Comparison of ENCODE assay signal across 8 mouse cellular contexts in the genomic region with DNA sequence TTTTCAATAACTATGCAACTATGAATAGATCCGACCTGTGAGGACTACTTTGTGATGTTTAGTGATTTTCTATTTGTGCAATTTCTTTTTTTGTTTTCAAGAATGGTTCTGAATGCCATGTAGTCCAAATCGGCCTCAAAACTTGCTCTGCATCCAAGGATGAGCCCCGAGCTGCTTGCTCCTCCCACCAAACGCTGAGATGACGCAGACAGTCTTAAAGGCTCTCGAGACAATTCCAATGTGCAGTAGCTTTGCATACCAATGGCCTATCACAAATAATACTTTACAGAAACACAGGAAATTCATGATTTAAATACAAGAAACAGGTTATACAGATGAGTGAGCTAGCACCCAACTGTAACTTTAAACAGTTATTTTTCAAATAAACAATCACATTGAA. TPM values are rescaled to one million over a fixed set of nuclear protein-coding genes. Genes with fewer than 3 reads are reported as not detected.
A peak's percentile ranks its signal among the peaks of the same experiment; 100 is the strongest.
DNase-seq lines count a peak whose midpoint lies in the region; ATAC-seq and TF ChIP-seq lines count a peak whose summit lies in the region.

No protein-coding gene starts in this region.

- ATAC-seq in lung, embryonic 14.5 days (ENCODE audit: insufficient read depth): no peak
- no peak for ATAC-seq in neural tube, embryonic 12.5 days (ENCODE audit: low FRiP score, low read depth)

- peaks cover 5% of the 10 kb centered on the region; the same call in 1 of the 2 replicates for H3K4me1 ChIP-seq in lung, embryonic 14.5 days (ENCODE audit: insufficient read depth)
- peaks cover 22% of the 10 kb centered on the region for H3K4me1 ChIP-seq in neural tube, embryonic 12.5 days

- H3K27ac ChIP-seq in lung, embryonic 14.5 days (ENCODE audit: low read depth): no peak overlapping the region
- H3K27ac ChIP-seq in neural tube, embryonic 12.5 days: no peak overlapping the region

- no peak for TF ChIP-seq CTCF in lung, embryonic 14.5 days (IDR thresholded peaks at IDR 0.05; ENCODE audit: low read depth)

- no peaks in the 10 kb centered on the region for H3K27me3 ChIP-seq in lung, embryonic 14.5 days (ENCODE audit: insufficient read depth, low read length)
- no peaks in the 10 kb centered on the region for H3K27me3 ChIP-seq in neural tube, embryonic 12.5 days (replicated peaks)

- H3K9me3 ChIP-seq in lung, embryonic 14.5 days (ENCODE audit: low read depth, low read length): no peaks in the 10 kb centered on the region
- H3K9me3 ChIP-seq in neural tube, embryonic 12.5 days: no peaks in the 10 kb centered on the region

- WGBS in lung, embryonic 14.5 days: 43% methylated on average over 6 of the region's 6 CpGs
- 70% methylated on average over 6 of the region's 6 CpGs for WGBS in neural tube, embryonic 12.5 days

- peak overlapping the region; percentile 97 for H3K4me3 ChIP-seq in lung, embryonic 14.5 days (ENCODE audit: low read depth, low read length)
- H3K4me3 ChIP-seq in neural tube, embryonic 12.5 days: no peak overlapping the region

- peak overlapping the region; percentile 78 for H3K4me2 ChIP-seq in lung, embryonic 14.5 days
- peak overlapping the region; percentile 86 for H3K4me2 ChIP-seq in neural tube, embryonic 12.5 days (replicated peaks)

- peak; percentile 40 for DNase-seq in lung, embryonic 14.5 days
- no peak for DNase-seq in lung, postnatal 36 days
- peak; percentile 46 for DNase-seq in c-Kit-negative CD71-positive TER-119-positive erythroid progenitor cells, embryonic 14.5 days (ENCODE audit: low read depth, low spot score)
- DNase-seq in induced T-regulatory cell, adult 2 months (ENCODE audit: low read depth): peak; percentile 18
- DNase-seq in right cerebral cortex, postnatal 4 days: no peak
- no peak for DNase-seq in thymus, postnatal 36 days
- no peak for DNase-seq in layer of hippocampus, adult 18-20 months (ENCODE audit: low spot score in 2 of 2)

- peak overlapping the region; percentile 75; the same call in 1 of the 2 replicates for H3K9ac ChIP-seq in lung, embryonic 14.5 days
- no peak overlapping the region for H3K9ac ChIP-seq in neural tube, embryonic 12.5 days

- H3K36me3 ChIP-seq in lung, embryonic 14.5 days (ENCODE audit: insufficient read depth): peaks cover 47% of the 10 kb centered on the region
- peaks cover 30% of the 10 kb centered on the region for H3K36me3 ChIP-seq in neural tube, embryonic 12.5 days

RNA-seq across cellular contexts. Expression of a gene that starts 1.3 kb away (rescaled TPM):
- polyA plus RNA-seq in lung, embryonic 14.5 days (2014; fragmentation: Nextera tagmentation; extraction: Ambion mirVana): 19.6 and 20.5 TPM in 2 replicates
- 8.7 and 9.7 TPM in 2 replicates for polyA plus RNA-seq in neural tube, embryonic 12.5 days (2016; fragmentation: Nextera tagmentation; extraction: Ambion mirVana)
- 1 to 10 TPM; 4.7 to 5.9 TPM for total RNA-seq in layer of hippocampus, adult 18-20 months (2021)

RNA-seq across cellular contexts. Expression of a gene that starts 1.4 kb away (rescaled TPM):
- 52.5 and 57.0 TPM in 2 replicates for polyA plus RNA-seq in lung, embryonic 14.5 days (2014; fragmentation: Nextera tagmentation; extraction: Ambion mirVana)
- 51.6 and 52.8 TPM in 2 replicates for polyA plus RNA-seq in neural tube, embryonic 12.5 days (2016; fragmentation: Nextera tagmentation; extraction: Ambion mirVana)
- 10 to 100 TPM; 46.6 to 47.2 TPM for total RNA-seq in layer of hippocampus, adult 18-20 months (2021)

RNA-seq across cellular contexts. Expression of a gene that starts 40.3 kb away (rescaled TPM):
- 32.8 and 37.9 TPM in 2 replicates for polyA plus RNA-seq in lung, embryonic 14.5 days (2014; fragmentation: Nextera tagmentation; extraction: Ambion mirVana)
- 46.9 and 47.6 TPM in 2 replicates for polyA plus RNA-seq in neural tube, embryonic 12.5 days (2016; fragmentation: Nextera tagmentation; extraction: Ambion mirVana)
- 100 to 1,000 TPM; 104 to 110 TPM for total RNA-seq in layer of hippocampus, adult 18-20 months (2021)

RNA-seq across cellular contexts. Expression of a gene that starts 46.7 kb away (rescaled TPM):
- 92.0 and 96.0 TPM in 2 replicates for polyA plus RNA-seq in lung, embryonic 14.5 days (2014; fragmentation: Nextera tagmentation; extraction: Ambion mirVana)
- 85.3 and 87.0 TPM in 2 replicates for polyA plus RNA-seq in neural tube, embryonic 12.5 days (2016; fragmentation: Nextera tagmentation; extraction: Ambion mirVana)
- total RNA-seq in layer of hippocampus, adult 18-20 months (2021): 10 to 100 TPM; 36.0 to 38.5 TPM

RNA-seq across cellular contexts. Expression of a gene that starts 46.7 kb away (rescaled TPM):
- polyA plus RNA-seq in lung, embryonic 14.5 days (2014; fragmentation: Nextera tagmentation; extraction: Ambion mirVana): 91.2 and 102 TPM in 2 replicates
- 73.9 and 76.7 TPM in 2 replicates for polyA plus RNA-seq in neural tube, embryonic 12.5 days (2016; fragmentation: Nextera tagmentation; extraction: Ambion mirVana)
- total RNA-seq in layer of hippocampus, adult 18-20 months (2021): 10 to 100 TPM; 85.0 to 99.1 TPM

Comparison
In these comparisons a context has a peak if more than half of its experiments do, and no peak if none do; other contexts are left out.
1. DNase-seq: peak in lung, embryonic 14.5 days (single experiment), c-Kit-negative CD71-positive TER-119-positive erythroid progenitor cells, embryonic 14.5 days (single experiment) and induced T-regulatory cell, adult 2 months (single experiment); none in lung, postnatal 36 days (single experiment), right cerebral cortex, postnatal 4 days (single experiment), thymus, postnatal 36 days (0 of 2) and layer of hippocampus, adult 18-20 months (0 of 2).